Mouse (Mus musculus): Measurements from ENCODE around the gene Bgn.

The Bgn gene

DNA sequence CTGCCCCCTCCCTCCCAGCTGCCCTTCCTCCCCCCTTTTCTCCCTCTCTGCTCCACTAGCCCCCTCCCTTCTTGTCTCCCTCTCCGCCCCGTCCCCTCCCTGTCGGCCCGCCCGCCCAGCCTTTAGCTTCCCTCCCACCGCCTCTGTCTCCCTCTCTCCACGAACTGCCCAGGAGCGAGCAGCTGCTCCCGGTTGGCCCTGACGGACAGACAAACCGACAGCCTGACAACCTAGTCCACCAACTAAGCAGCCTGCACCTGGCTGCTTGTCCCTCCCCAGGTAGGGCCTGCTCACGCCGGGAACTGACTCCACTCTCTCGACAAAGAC, at the start of gene Bgn:
Gene Bgn, plus strand, starts transcription at position 119 of the 327 bp plus-strand sequence.
- peak; percentile 55 to 63 for DNase-seq

DNA sequence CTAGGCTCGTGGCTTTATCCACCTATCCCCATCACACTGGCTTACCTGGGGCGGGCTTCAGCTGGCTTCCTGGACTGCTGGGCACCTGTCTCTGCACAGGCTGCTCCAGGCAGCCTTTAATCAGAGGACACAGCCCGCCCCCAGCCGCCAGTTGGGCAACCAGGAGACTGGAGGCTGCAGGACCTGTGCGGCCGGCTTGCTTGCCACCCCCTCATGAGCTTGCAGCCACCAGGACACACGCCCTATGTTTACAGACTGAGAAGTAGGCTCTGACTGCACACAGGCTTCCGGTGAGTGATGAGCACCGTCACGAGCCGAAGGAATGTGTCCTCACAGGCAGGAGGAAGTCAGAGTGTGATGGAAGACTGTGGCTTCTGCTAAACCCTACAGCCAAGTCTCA, 48.1 kb upstream of the Bgn start, which contains the start of gene Trex2:
Gene Trex2, minus strand, starts transcription at position 93 of the 400 bp plus-strand sequence.
- no peak for DNase-seq

DNA sequence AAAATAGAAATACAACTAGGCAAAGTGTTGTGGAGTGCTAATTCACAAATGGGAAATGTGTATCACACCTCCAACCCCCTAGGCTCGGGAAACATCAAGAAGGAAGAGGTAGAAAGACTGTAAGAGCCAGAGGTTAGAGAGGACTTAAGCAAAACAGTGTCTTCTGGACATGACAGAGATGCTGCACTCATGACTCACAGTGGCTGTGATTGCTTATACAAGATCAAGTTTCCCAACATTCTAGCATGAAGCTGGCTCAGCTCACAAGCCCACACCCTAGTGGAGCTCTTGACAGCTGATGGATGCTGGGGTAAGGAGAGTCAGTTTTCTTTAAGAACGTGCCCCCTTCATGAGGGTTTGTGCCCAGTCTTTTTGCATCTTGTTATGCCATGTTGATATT, 42.0 kb upstream of the Bgn start:
- DNase-seq, result no peak

DNA sequence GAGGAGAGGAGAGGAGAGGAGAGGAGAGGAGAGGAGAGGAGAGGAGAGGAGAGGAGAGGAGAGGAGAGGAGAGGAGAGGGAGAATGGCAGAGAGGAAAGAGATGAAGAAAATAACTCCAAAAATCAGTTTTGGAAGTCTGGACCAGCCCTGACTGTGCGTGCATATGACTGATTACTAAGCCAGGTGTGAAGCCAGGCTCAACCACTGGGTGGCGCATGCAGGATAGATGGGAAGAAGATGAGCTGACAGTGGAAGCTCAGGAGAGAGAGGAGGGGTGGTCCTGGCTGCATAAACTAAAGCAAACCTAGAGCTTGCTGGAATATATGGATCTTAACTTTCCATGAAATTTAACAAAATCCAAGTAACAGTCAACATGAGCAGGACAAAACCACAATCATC, 31.5 kb upstream of the Bgn start:
- peak; percentile 84 to 85 for DNase-seq

DNA sequence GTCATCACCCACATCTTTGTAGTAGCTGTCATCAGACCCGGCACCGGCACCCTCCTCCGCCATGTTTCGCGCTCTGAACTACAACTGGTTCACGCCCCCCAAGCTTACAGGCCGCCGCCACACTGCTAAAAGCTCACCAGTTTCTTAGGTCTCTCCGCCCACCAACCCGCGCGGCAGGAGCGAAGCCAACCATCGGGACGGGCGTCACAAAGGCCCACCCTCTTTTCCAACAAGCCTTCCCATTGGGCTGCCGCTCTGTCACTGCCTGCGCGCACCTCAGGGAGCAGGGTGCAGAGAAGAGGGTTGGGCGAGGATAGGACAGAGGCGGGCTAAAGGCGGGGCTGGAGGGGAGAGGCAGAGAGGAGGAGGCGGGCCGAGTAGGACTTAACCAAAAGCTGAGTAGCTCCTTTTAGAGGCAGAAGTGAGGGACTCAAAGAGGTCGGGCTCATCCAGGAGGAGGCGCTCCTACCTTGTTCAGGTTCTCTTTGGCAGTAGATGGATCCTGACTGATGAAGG, 24.5 kb upstream of the Bgn start, which contains the start of gene Haus7:
Gene Haus7, minus strand, starts transcription at position 168 of the 516 bp plus-strand sequence.
- peak; percentile 89 to 94 for DNase-seq

DNA sequence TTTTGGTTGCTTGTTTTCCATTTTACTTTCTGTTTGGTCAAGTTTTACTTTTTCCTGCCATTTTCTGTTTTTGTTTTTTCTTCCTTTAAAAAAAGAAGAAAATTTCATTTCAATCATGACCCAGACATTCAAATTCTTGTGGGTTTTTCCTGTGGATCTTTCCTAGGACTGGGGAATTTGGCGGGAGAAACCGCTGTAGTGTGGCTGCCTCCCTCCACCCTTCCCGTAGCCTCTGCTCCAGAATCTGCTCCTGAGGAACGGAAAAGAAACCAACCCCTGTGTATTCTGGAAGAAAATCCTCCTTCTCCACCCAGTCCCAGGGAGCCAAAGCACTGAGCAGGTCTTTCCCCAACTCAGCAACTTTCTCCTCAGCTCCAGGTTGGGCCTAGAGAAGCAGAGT, 22.6 kb upstream of the Bgn start:
- DNase-seq, result no peak

DNA sequence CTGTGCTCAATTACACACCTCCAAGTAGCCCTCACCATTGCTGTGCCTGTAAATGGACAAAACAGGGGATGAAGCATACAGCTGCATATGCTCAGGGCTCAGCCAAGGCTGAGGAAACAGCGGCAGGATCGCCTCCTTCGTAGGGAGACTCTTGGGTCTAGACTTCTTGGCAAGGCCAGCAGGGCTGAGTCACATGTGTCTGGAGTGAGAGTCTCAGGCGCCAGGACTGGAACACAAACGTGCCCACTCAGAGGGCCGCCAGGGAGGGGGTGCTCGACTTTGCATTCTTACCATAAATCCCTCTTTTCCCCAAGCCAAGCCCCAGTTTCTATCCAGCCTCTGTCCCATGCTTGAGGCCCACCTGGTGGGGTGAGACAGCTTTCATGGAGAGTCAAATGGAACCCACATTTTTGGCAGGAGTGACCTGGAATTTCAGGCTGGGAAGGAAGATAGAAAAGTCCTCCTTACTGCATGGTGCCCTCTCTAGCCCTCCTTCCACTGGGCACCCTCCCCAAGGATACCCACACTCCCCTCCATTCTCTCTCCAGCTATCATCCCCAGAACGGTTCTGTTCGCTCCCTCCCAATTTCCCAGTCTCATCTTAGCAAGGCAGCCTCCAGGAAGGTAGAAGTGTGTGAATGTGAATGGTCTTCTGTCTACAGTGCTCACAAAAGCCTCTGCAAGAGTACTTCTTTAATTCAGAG, 17.8 kb upstream of the Bgn start:
- peak; percentile 30 to 42 for DNase-seq

DNA sequence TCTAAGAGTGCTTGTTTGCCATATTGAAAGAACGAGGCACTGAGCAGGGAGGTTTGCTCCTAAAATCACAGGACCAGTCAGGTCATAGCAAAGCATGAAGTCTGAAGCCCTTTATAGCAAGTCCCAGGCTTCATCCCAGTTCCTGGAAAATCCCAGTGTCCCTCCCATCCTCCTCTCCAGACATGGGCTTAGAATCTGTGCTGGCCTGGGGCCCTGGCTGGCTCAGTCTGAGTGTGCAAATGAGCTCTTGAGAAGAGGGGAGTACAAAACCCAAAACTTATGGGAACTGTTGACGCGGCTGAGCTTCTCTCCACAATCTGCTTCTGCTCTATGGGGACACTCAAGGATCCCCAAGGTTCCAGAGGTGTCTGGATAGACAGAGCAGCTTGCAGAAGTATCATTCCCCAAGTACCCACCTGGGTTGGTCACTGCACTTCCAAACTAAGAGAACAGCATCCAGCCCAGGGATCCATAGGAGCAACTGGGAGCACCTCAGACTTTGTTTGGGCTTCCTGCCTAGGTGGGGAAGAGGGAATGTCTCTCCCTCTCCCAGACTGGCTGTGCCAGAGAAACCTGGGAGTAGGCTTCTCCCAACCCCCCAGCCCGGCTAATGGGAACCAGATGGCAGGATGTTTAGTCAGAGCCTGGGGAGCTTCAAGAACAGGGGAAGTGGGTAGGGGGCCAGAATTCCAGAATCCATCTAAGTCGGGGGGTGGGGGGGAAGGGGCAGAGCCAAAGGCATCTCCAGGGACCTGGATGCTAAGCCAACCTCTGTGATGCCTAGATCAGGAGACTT, 15.8 kb upstream of the Bgn start:
- DNase-seq, result peak; percentile 29 to 44

DNA sequence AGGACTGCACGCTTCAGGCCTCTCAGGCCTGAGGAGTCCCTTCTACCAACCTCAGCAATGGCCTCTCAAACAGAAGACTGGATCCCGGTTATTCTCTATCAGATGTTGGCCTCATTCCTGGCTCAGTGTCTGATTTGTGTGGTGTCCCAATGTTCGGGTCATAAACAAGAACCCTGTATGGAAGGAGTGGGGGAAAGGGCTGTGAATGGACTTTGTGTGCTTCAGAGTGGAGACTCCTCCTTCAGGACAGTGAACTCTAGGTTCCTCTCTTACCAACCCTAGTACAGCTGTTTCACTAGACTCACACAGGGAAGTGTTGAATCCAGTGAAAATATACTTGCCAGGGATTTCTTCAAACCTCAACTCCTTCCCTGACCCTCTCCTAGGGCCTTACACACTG, 15.1 kb upstream of the Bgn start:
- no peak for DNase-seq

DNA sequence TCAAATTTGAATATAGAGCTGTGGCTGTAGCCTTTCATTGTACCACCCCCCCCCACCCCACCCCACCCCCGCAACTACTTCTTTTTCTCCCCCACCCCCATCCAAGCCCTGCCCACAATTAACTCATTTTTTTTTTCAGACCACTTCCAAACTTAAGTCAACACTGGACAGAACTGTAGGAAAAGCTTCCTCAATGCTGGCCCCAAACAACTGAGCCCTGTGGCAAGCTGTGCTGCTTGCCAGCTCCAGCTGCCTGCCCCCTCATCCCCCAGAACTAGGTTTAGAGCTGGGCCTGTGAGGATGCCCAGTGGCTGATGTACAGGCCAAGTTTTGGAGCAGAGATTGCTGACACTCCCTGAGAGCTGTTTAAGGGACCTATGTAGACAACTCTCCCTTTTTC, 14.7 kb upstream of the Bgn start:
- DNase-seq, result no peak

DNA sequence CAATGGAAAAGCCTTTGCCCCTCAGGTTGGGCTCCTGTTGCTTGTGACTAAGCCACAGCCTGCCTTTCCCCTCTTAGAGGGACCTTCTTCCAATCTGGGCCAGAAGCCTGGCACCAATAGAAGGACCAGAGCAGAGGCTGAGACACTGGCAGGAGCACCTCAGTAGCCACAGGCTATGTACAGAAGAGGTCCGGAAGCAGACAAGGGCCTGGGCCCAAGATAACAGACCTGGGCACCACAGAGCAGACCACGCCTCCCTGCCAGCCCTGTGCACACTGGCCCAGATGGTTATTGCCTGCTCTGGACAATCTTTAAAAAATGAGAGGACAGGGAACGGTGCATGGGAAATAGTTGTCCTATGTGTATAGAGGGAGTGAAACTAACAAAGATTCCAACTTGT, 11.6 kb upstream of the Bgn start:
- no peak for DNase-seq

DNA sequence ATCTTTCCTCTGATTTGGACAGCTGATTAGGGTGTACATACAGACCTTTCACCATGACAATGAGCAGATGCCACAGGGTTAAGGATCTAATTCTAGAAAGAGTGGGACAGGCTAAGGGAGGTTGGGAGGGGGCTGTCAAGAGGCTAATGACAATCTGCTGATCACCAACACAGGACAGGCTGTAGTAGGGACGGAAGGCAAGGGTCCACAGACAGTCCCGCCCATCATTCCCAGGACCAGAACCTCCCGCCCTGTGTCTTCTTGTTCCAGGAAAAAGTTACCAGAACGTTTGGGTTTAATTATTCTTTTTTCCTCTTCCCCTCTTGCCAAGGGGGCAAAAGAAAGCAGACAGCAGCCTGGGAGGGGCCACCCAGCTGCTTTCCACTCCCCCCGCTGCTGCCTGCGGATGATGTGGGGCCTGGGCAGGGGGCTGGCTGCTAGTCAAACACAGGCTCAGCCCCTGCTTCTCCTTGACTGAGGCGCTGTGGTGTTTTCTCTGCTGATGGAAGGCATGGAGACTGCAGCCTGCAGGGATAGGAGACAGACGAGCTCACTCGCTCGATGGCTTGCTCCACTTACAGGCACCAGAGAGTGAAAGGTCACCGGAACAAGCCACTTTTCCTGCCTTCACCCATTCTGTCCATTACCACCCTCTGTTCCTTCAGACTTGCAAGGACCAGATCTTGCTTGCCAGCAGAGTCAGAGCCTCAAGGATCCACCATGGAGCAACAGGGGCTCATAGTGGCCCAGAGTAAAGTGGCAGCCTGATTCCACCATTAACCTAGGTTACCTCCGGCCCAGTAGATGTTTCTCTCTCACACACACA, 8.8 kb upstream of the Bgn start:
- peak; percentile 34 to 47 for DNase-seq

DNA sequence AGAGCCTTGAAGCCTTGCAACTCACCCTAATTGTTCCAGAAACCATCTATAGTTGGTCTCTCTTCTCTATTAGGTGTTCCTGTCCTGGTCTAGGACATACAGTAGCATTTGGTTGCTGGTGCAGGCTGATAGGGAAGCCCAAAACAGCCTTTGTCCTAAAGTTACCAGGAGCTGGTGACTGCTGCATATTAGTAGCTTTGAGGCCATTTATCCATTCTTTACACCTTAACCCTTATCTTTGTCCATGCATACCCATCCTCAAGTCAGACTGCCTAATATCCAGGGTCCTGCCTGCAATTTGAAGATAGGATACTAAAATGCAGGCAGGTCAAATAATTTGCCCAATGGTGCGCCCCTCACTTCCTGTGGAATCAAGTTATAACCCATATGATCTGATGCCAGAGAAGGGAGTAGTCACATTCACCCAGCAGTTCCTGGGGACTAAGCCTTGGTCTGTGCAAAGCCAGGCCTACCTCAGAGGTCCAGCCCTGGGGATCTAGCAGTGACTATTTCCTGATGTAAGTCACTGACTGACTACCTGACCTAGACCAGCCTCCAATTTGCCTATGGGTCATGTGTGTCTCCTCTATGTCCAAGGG, 7.6 kb upstream of the Bgn start:
- no peak for DNase-seq

DNA sequence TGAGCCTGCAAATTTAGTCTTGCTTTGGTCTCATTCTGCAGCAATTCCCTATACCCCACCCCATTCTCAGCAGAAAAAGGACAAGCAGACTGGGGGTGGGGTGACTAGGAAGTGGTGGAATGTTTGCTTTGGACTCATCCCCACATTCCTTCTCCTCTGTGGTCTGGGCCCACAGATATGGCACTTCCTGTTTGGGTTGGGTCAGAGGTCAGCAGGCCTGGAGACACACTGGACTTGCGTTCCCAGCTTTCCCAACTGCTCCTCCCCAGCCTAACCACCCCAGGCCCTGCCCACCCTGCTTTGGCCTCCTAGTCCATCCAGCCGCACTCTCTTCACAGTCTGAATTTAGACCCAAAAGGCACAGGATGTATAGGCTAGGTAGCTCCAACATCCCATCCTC, 6.8 kb upstream of the Bgn start:
- DNase-seq, result peak; percentile 71 to 79

DNA sequence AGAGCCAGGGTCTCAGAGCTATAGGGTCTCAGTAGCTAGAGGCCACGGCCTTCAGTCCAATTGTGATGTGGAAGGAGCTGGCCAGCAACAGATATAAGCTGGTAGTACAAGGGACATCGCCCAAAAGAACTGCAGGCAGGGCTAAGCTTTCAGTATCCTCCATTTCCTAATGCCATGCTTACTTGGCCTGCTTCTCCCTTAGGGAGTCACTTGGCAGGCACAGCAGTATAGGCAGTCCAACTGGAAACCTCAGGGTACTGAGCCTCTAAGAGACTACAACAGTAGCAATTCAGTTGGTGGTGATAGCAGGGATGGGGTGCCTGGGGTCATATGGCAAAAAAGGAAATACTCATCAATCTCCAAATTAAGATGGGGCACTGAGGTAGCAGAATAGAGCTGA, 5.9 kb upstream of the Bgn start:
- no peak for DNase-seq

DNA sequence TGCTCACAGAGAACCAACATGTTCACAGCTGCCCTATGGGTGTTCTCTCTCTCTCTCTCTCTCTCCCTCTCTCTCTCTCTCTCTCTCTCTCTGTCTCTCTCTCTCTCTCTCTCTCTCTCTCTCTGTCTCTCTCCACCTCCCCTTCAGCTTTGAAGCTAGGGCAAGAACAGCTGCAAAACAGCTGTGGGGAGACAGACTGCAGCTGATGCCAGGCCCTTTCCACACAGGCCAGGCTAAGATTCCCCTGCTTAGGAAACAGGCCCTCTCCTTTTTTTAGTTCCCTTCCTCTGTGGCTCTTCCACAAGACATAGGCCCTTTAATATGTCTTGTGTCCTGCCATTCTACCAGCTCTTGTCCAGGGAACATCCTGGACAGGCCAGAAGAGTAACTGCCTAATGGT, 3.7 kb upstream of the Bgn start:
- peak; percentile 31 to 45 for DNase-seq

DNA sequence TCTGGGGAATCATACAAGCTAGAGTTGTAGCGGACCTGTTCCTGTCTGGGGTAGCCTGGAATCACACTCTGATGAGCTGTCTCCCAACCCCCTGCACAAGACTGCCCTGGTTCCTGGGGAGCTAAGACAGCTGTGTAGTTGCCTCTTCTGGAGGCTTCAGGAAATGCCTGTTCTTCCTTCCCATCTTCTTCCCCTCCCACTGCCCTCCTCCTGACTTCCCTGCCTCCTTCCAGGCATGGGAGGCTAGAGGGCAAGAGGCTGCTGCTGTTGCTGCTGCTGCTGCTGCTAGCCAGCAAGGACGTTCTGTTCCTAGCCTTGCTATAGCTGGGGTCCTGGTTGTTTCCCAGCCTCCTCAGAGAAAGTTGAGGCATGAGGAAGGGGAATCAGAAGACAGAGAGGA, 3.1 kb upstream of the Bgn start:
- peak; percentile 29 to 52 for DNase-seq

DNA sequence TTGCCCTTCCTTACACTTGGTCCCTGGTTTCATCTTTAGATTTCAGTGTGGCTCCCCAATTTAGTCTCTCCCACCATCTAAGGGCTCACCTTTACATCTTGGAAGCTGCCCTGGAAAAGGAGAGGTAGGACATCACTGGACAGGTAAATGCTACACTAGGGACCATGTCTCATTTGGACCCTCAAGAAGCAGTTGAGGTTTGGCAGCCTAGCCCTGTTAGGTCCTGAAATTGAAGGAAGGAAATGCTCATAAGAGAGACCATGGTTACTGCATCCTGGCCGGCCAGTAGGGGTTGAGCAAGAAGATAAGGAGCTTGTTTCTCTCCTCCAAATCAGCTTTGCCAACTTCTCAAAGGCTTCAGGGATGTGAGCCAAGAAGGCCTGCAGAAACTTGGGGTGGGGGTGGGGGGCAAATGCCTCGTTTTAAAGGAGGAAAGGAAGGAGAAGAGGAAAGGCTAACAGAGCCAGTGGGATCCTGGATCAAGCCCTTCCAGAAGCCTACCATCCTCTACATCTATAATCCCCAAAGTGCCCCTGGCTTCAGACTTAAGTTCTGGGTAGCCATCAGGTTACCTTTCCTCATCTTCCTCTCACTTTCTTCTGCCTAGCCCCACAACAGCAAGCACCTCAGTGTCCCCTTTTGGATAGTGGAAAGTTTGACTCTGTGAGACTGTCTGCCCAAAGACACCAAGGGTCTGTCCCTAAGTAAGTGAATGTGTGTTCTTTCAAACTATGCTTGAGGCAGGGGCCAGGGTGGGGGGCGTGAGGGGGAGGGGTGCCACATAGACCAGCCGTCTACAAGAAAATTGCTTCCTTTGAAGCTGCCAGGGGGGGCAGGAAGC, 539 bp upstream of the Bgn start:
- peak in 1 of 2 experiments; percentile 24 for DNase-seq

DNA sequence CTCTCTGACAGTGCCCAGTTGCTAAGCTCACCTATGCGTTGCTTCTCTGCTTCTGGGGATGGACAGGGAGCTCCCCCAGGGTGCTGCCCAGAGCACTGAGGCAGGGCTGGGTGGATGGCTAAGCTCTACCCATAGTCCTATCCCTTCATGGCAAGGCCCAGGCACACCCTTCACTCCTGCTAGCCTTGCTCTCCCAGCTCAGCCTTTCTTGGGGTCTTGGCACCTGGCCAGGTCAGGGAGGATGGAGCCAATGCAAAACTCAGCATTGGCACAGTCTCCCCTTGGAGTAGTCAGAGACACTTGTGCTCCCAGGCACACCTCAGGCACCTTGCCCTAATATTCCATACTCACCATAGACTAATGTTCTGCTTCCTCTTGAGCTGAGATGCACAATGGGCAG, 674 bp downstream of the Bgn start:
- DNase-seq, result peak; percentile 33 to 40

DNA sequence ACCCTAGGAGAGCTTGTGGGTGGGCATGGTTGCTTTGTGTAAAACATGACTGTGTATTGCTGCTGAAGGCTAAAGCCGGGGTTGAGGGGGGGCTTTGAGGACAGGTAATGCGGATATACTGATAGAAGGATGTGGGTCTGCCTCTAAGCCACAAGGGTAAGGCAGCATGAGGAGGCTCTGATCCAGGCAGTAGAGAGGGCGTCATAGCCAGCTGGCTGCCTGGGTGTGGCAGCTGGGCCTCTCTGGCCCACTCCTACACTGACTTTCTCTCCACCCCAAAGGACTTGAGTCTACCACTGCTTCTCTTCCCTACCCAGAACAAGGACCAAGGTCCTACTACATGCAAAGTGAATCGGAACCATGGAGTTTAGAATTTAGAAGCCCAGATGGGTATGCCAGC, 1.5 kb downstream of the Bgn start:
- no peak for DNase-seq

DNA sequence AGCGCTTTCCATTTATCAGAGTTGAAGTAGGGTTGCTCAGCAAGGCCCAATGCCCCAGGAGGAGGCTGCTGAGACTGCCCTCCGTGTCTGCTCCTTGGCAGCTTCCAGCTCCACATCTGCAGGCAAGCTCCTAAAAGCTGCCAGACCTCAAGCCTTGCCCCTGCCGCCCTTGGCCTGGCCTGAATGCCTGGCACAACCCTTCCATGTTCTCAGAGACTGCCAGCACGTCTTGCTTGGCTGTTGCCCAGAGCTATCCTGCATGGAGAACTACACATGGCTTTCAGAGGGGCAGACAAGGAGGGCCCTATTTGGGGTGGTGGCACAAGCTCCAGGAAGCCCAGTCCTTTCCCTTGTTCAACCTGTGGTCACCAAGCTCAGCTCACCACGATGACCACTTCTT, 3.5 kb downstream of the Bgn start:
- no peak for DNase-seq

DNA sequence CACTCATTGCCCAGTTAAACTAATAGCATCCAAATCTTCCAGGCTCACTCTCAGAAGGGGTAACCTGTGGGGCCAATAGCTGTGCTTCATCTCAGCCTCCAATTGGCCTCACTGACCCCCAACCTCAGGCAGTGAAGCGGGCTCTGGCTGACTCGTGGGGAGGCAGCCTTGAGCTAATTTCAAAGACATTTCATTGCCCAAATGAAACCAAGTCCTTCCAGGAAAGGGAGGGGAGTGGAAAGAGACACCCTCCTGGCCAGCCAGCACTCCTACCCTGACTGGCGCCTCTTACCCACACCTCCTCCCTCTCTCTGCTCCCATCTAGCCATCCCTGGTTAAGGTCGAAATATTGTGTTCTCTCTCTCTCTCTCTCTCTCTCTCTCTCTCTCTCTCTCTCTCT, 6.8 kb downstream of the Bgn start:
- no peak for DNase-seq
